Mouse (Mus musculus) embryonic facial prominence, embryonic 10.5 days (tissue): ENCODE data around the gene Ccm2. TPM values are rescaled to one million over a fixed set of nuclear protein-coding genes. Genes with fewer than 3 reads are reported as not detected.

ENCODE experiments used
- DNase-seq: peaks from one replicate; pipeline ENCODE4 v3.0.0-alpha.2; 2017; ENCODE audit warnings: low spot score
- H3K27ac ChIP-seq: fragments of 300-500 bp; sonication (generic); replicated peaks from 2 replicates; pipeline ENCODE4 v1.5.1; 2016; ENCODE audit warnings: mild to moderate bottlenecking
- H3K27me3 ChIP-seq: fragments of 300-500 bp; sonication (generic); replicated peaks from 2 replicates; pipeline ENCODE4 v1.6.1; 2016; ENCODE audit warnings: low read depth, mild to moderate bottlenecking; ENCODE audit not compliant: poor library complexity, severe bottlenecking
- H3K36me3 ChIP-seq: fragments of 300-500 bp; sonication (generic); replicated peaks from 2 replicates; pipeline ENCODE4 v1.6.1; 2016; ENCODE audit warnings: mild to moderate bottlenecking, moderate library complexity
- H3K4me1 ChIP-seq: fragments of 300-500 bp; sonication (generic); 2 replicates; pipeline ENCODE4 v1.6.1; 2016
- H3K4me3 ChIP-seq: fragments of 300-500 bp; sonication (generic); 2 replicates; pipeline ENCODE4 v1.5.1; 2016; ENCODE audit warnings: mild to moderate bottlenecking, moderate library complexity
- H3K9me3 ChIP-seq: fragments of 300-500 bp; sonication (generic); 2 replicates; pipeline ENCODE4 v1.6.1; 2016; ENCODE audit warnings: mild to moderate bottlenecking
- WGBS: fragments of 180-500 bp; shearing (Covaris S2); methylation state at CpG from one replicate; pipeline ENCODE4 v1.1.7; 2016; 5-methylcytosine and 5-hydroxymethylcytosine counted together
- polyA plus RNA-seq: library from polyadenylated mRNA; unstranded; fragments of >200 nt; fragmentation: Nextera tagmentation; extraction: Ambion mirVana; gene quantifications from 2 replicates; pipeline ENCODE4 v1.2.1, GENCODE M21; 2016

Ccm2 gene
- polyA plus RNA-seq, 1 experiment from 2014 or later, result 109 TPM

- WGBS, result 92% methylated on average over 4 of the region's 4 CpGs
- Histone ChIP-seq H3K9me3 (no peaks in the 10 kb centered on the region), H3K4me1 (peaks cover 23% of the 10 kb centered on the region), H3K27ac (no peak overlapping the region), H3K36me3 (peaks cover 20% of the 10 kb centered on the region), H3K4me3 (no peak overlapping the region), H3K27me3 (no peaks in the 10 kb centered on the region)
- DNase-seq, result no peak
Measured at GRCm38 (mm10) chr11:6627731-6628130, 81.0 kb downstream of the Ccm2 start.

GRCm38 (mm10) chr11:6628568-6628967, 81.9 kb downstream of the Ccm2 start:
- Histone ChIP-seq H3K4me1 (peaks cover 22% of the 10 kb centered on the region), H3K4me3 (no peak overlapping the region), H3K27ac (no peak overlapping the region), H3K9me3 (no peaks in the 10 kb centered on the region), H3K27me3 (no peaks in the 10 kb centered on the region), H3K36me3 (peaks cover 12% of the 10 kb centered on the region)
- 27% methylated on average over 4 of the region's 4 CpGs for WGBS
- DNase-seq, result peak; percentile 71

- peaks cover 1% of the 10 kb centered on the region; the same call in 1 of the 2 replicates for H3K36me3 ChIP-seq
- H3K9me3 ChIP-seq, result no peaks in the 10 kb centered on the region
- H3K27ac ChIP-seq, result no peak overlapping the region
- H3K27me3 ChIP-seq, result no peaks in the 10 kb centered on the region
- peaks cover 11% of the 10 kb centered on the region for H3K4me1 ChIP-seq
- no peak overlapping the region for H3K4me3 ChIP-seq
- DNase-seq, result no peak
Measured at GRCm38 (mm10) chr11:6629655-6630054, 83.0 kb downstream of the Ccm2 start.

- H3K36me3 ChIP-seq, result no peaks in the 10 kb centered on the region
- no peaks in the 10 kb centered on the region for H3K27me3 ChIP-seq
- H3K9me3 ChIP-seq, result no peaks in the 10 kb centered on the region
- H3K4me3 ChIP-seq, result no peak overlapping the region
- 73% methylated on average over 8 of the region's 8 CpGs for WGBS
- no peaks in the 10 kb centered on the region for H3K4me1 ChIP-seq
- no peak for DNase-seq
- H3K27ac ChIP-seq, result no peak overlapping the region
Measured at GRCm38 (mm10) chr11:6636150-6636549, 89.5 kb downstream of the Ccm2 start.

- H3K4me3 ChIP-seq, result no peak within 1 kb of the TSS
- no peak for DNase-seq
- no peaks in the 10 kb centered on the region for H3K27me3 ChIP-seq
- no peaks in the 10 kb centered on the region for H3K4me1 ChIP-seq
- H3K27ac ChIP-seq, result no peak within 1 kb of the TSS
- H3K9me3 ChIP-seq, result no peaks in the 10 kb centered on the region
- H3K36me3 ChIP-seq, result no peaks in the 10 kb centered on the region
- WGBS, result 93% methylated on average over 4 of the region's 4 CpGs
Measured at GRCm38 (mm10) chr11:6638537-6638936, 91.8 kb downstream of the Ccm2 start, which contains the start of gene Wap. TSS of gene Wap (minus strand) at chr11:6638637.

- Histone ChIP-seq H3K27ac (no peak overlapping the region), H3K9me3 (no peaks in the 10 kb centered on the region), H3K36me3 (no peaks in the 10 kb centered on the region), H3K27me3 (no peaks in the 10 kb centered on the region), H3K4me3 (no peak overlapping the region), H3K4me1 (no peaks in the 10 kb centered on the region)
- no peak for DNase-seq
- WGBS, result 80% methylated on average over 6 of the region's 6 CpGs
Measured at GRCm38 (mm10) chr11:6639072-6639471, 92.4 kb downstream of the Ccm2 start.

GRCm38 (mm10) chr11:6644566-6644965, 97.9 kb downstream of the Ccm2 start:
- Histone ChIP-seq H3K4me1 (no peaks in the 10 kb centered on the region), H3K4me3 (no peak overlapping the region), H3K27me3 (no peaks in the 10 kb centered on the region), H3K27ac (no peak overlapping the region), H3K36me3 (no peaks in the 10 kb centered on the region), H3K9me3 (no peaks in the 10 kb centered on the region)
- 84% methylated on average over 6 of the region's 6 CpGs for WGBS
- no peak for DNase-seq

Other genes starting within 250 kb of the Ccm2 start
- gene Zmiz2, start 157.8 kb upstream of the Ccm2 start, polyA plus RNA-seq, result 13.1 and 13.6 TPM in 2 replicates
- gene Ppia, start 131.4 kb upstream of the Ccm2 start, polyA plus RNA-seq, result 6,156 and 6,219 TPM in 2 replicates
- gene H2afv, start 102.4 kb upstream of the Ccm2 start, polyA plus RNA-seq, result 746 and 786 TPM in 2 replicates
- gene Purb, start 71.0 kb upstream of the Ccm2 start, polyA plus RNA-seq, result 17.5 and 17.7 TPM in 2 replicates
- 0.75 and 1.1 TPM in 2 replicates for gene Myo1g, start 25.9 kb upstream of the Ccm2 start, polyA plus RNA-seq
- 9.8 and 10.5 TPM in 2 replicates for gene Nacad, start 59.2 kb downstream of the Ccm2 start, polyA plus RNA-seq
- 66.9 and 74.2 TPM in 2 replicates for gene Tbrg4, start 79.2 kb downstream of the Ccm2 start, polyA plus RNA-seq
- gene Wap, start 91.8 kb downstream of the Ccm2 start, polyA plus RNA-seq, result not detected in 2 replicates
- gene Ramp3, start 111.6 kb downstream of the Ccm2 start, polyA plus RNA-seq, result 5.0 and 5.1 TPM in 2 replicates